Mouse (Mus musculus) CH12.LX (cell line): ENCODE data around the gene Rpl38. TPM values are rescaled to one million over a fixed set of nuclear protein-coding genes. Genes with fewer than 3 reads are reported as not detected.

Source experiments
- DNase-seq: peaks from one replicate; pipeline ENCODE4 v3.0.0-alpha.2; 2013; ENCODE audit errors: extremely low read depth
- H3K27ac ChIP-seq: 2 replicates; pipeline ENCODE4 v1.5.1; 2012; ENCODE audit warnings: low read depth, mild to moderate bottlenecking, control low read depth, moderate library complexity; ENCODE audit not compliant: insufficient read depth
- H3K27me3 ChIP-seq: replicated peaks from 2 replicates; pipeline ENCODE3; 2012; ENCODE audit warnings: inconsistent platforms
- H3K36me3 ChIP-seq, 2 experiments: replicated peaks in 1 of 2; 2 replicates each; pipeline versions ENCODE3 to v1.6.1; 2012; ENCODE audit warnings: inconsistent platforms in 1 of 2, low read length in 1 of 2, mild to moderate bottlenecking in 1 of 2, mixed read lengths in 1 of 2, moderate library complexity in 1 of 2; ENCODE audit not compliant: control insufficient read depth in 1 of 2, insufficient read depth in 1 of 2
- H3K4me1 ChIP-seq, 2 experiments: 2 replicates each; pipeline ENCODE4 v1.6.1; 2012; ENCODE audit warnings: inconsistent platforms in 1 of 2, moderate library complexity in 1 of 2; ENCODE audit not compliant: insufficient read depth in 2 of 2, control insufficient read depth in 1 of 2
- H3K4me2 ChIP-seq: 2 replicates; pipeline ENCODE4 v1.6.1; 2012; ENCODE audit warnings: low read depth, mild to moderate bottlenecking, control low read depth; ENCODE audit not compliant: poor library complexity, insufficient read depth, severe bottlenecking
- H3K4me3 ChIP-seq, 3 experiments: fragments of 150-350 bp in 1 of 3; sonication (generic) in 1 of 3; replicated peaks in 1 of 3; 2 replicates each; pipeline versions ENCODE3 to v1.5.1; 2011 to 2012; ENCODE audit warnings: low read depth in 2 of 3, low read length in 2 of 3, mild to moderate bottlenecking in 2 of 3, moderate library complexity in 2 of 3, control low read depth in 1 of 3, improper control_type of control experiment in 1 of 3, inconsistent platforms in 1 of 3, mixed read lengths in 1 of 3; ENCODE audit not compliant: poor library complexity in 1 of 3
- H3K79me2 ChIP-seq: replicated peaks from 2 replicates; pipeline ENCODE4 v1.6.1; 2012; ENCODE audit warnings: mild to moderate bottlenecking, moderate library complexity; ENCODE audit not compliant: control insufficient read depth, poor library complexity, insufficient read depth, severe bottlenecking; ENCODE audit errors: extremely low read depth
- H3K9ac ChIP-seq: 2 replicates; pipeline ENCODE4 v1.6.1; 2012; ENCODE audit warnings: low read depth, mild to moderate bottlenecking, control low read depth, moderate library complexity; ENCODE audit not compliant: insufficient read depth
- H3K9me3 ChIP-seq: replicated peaks from 2 replicates; pipeline ENCODE3; 2012; ENCODE audit warnings: low read length, inconsistent platforms, mixed read lengths
- CTCF ChIP-seq, 2 experiments: IDR thresholded peaks in 1 of 2; conservative IDR thresholded peaks in 1 of 2; 2 replicates each; pipeline ENCODE4 v1.5.1; 2011 to 2012; ENCODE audit warnings: low read depth in 2 of 2, low read length in 2 of 2, improper control_type of control experiment in 1 of 2, inconsistent platforms in 1 of 2, mild to moderate bottlenecking in 1 of 2, moderate library complexity in 1 of 2
- EP300 ChIP-seq: IDR thresholded peaks from 2 replicates; pipeline ENCODE4 v1.6.1; 2011; ENCODE audit warnings: low read length, improper control_type of control experiment
- GABPA ChIP-seq: IDR thresholded peaks from 2 replicates; pipeline ENCODE4 v1.6.1; 2012; ENCODE audit warnings: low read depth, low read length, improper control_type of control experiment, inconsistent platforms; ENCODE audit not compliant: insufficient replicate concordance
- JUN ChIP-seq: IDR thresholded peaks from 2 replicates; pipeline ENCODE4 v1.6.1; 2011; ENCODE audit warnings: low read depth, mild to moderate bottlenecking, low read length, improper control_type of control experiment, moderate library complexity; ENCODE audit not compliant: insufficient read depth
- MAFK ChIP-seq: IDR thresholded peaks from 2 replicates; pipeline ENCODE4 v1.6.1; 2011; ENCODE audit warnings: low read length, improper control_type of control experiment; ENCODE audit not compliant: insufficient replicate concordance
- MAZ ChIP-seq: IDR thresholded peaks from 2 replicates; pipeline ENCODE4 v1.6.1; 2012; ENCODE audit warnings: low read depth, mild to moderate bottlenecking, inconsistent platforms, low read length, improper control_type of control experiment, moderate library complexity
- MXI1 ChIP-seq: IDR thresholded peaks from 2 replicates; pipeline ENCODE4 v1.6.1; 2011; ENCODE audit warnings: mild to moderate bottlenecking, low read depth, low read length, improper control_type of control experiment
- MYC ChIP-seq: IDR thresholded peaks from 2 replicates; pipeline ENCODE4 v1.6.1; 2011; ENCODE audit warnings: low read depth, mild to moderate bottlenecking, improper control_type of control experiment, low read length
- PAX5 ChIP-seq: IDR thresholded peaks from 2 replicates; pipeline ENCODE4 v1.6.1; 2012; ENCODE audit warnings: low read length, inconsistent platforms, mixed read lengths
- POLR2AphosphoS2 ChIP-seq: IDR thresholded peaks from 2 replicates; pipeline ENCODE4 v1.6.1; 2011; ENCODE audit warnings: low read depth, low read length, improper control_type of control experiment
- RAD21 ChIP-seq: IDR thresholded peaks from 2 replicates; pipeline ENCODE4 v1.6.1; 2011; ENCODE audit warnings: low read depth, mild to moderate bottlenecking, low read length, improper control_type of control experiment, moderate library complexity
- SIN3A ChIP-seq: IDR thresholded peaks from 2 replicates; pipeline ENCODE4 v1.6.1; 2012; ENCODE audit warnings: low read length, improper control_type of control experiment, inconsistent platforms
- TBP ChIP-seq: conservative IDR thresholded peaks from 2 replicates; pipeline ENCODE4 v1.6.1; 2011; ENCODE audit warnings: low read depth, low read length, improper control_type of control experiment
- TCF12 ChIP-seq: IDR thresholded peaks from 2 replicates; pipeline ENCODE4 v1.6.1; 2014; ENCODE audit warnings: low read depth, mild to moderate bottlenecking, inconsistent platforms, low read length, improper control_type of control experiment
- USF2 ChIP-seq: conservative IDR thresholded peaks from 2 replicates; pipeline ENCODE4 v1.6.1; 2011; ENCODE audit warnings: low read depth, low read length, improper control_type of control experiment
- ZC3H11A ChIP-seq: IDR thresholded peaks from 2 replicates; pipeline ENCODE4 v1.6.1; 2012; ENCODE audit warnings: low read depth, mild to moderate bottlenecking, inconsistent platforms, low read length, improper control_type of control experiment
- ZKSCAN1 ChIP-seq: IDR thresholded peaks from 2 replicates; pipeline ENCODE4 v1.6.1; 2012; ENCODE audit warnings: low read depth, inconsistent platforms, low read length, improper control_type of control experiment, borderline replicate concordance
- dilution Hi-C: fragments of 300-500 bp; cut with MboI; formaldehyde crosslinking; loops from 2 replicates; pipeline ENCODE4 v1.14.3; 2020; ENCODE audit warnings: low sequenced_read_pairs; ENCODE audit not compliant: extremely low pct_unique_long_range_greater_than_20kb, extremely low pct_ligation_motif_present
- in situ Hi-C: fragments of 300-500 bp; cut with MboI; formaldehyde crosslinking; loops from 3 replicates; pipeline ENCODE4 v1.14.3; 2019; ENCODE audit warnings: low sequenced_read_pairs, low pct_ligation_motif_present, low pct_unique_long_range_greater_than_20kb, mixed read lengths
- polyA plus RNA-seq: library from polyadenylated mRNA; unstranded; fragments of >175 nt; gene quantifications from 2 replicates; pipeline ENCODE4 v1.2.1, GENCODE M21; 2012; ENCODE audit warnings: low read depth; ENCODE audit not compliant: insufficient read length
- total RNA-seq, 2 experiments: library from RNA; depleted of rRNA; stranded (reverse); fragments of 300-350 nt in 1 of 2; fragments of >200 nt in 1 of 2; gene quantifications; 2 replicates each; pipeline ENCODE4 v1.2.3; 2012 to 2014

The Rpl38 gene
- total and polyA plus RNA-seq, 3 experiments = 1,435 to 5,556 (median 4,204) TPM

DNA sequence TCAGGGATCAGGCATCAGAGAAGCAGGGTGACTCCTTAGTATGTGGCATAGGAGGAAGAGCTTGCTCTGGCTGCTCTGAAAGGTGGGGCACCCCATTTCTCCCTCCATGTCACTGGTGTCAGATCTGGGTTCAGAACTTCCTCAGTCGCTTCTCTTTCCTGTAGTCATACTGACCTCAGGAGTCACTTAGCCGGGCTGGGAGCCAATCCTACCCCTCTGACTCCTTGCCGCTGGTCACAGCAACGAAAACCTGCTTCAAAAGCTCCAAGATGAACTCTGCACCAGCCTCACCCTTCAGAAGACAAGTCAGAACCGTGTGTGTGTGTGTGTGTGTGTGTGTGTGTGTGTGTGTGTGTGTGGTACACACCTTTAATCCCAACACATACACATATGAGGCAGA is 38.0 kb downstream of the Rpl38 start:
- TF ChIP-seq POLR2AphosphoS2 (no peak), MAZ (no peak), MXI1 (no peak)

DNA sequence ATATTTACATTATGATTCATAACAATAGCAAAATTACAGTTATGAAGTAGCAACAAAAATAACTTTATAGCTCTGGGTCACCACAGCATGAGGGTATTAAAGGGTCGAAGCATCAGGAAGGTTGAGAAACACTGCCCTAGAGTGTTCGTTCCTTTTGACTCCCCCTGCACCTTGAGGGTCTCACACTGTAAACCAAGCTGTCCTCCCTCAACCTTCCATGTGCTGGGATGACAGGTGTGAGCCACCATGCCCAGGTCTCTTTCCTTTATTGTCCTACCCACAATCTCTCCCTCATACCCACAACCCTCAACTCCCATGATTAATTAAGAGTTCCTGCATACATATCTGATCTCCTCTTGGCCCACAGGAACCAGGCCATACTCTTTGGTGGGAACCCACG is 43.1 kb downstream of the Rpl38 start:
- H3K4me3 ChIP-seq = no peak overlapping the region
- DNase-seq = no peak
- no peaks in the 10 kb centered on the region for H3K79me2 ChIP-seq
- in situ Hi-C loops = no loop called here
- no peak overlapping the region for H3K27ac ChIP-seq
- H3K9me3 ChIP-seq = no peaks in the 10 kb centered on the region
- peaks cover 0 to 20% of the 10 kb centered on the region in 2 experiments for H3K36me3 ChIP-seq
- peaks cover 0 to 6% of the 10 kb centered on the region in 2 experiments; a peak in 2 of 4 replicates for H3K4me1 ChIP-seq
- TF ChIP-seq TCF12 = no peak
- TF ChIP-seq PAX5 = no peak
- TF ChIP-seq POLR2AphosphoS2 = no peak
- no peak for TF ChIP-seq MAZ
- TF ChIP-seq CTCF (conservative IDR thresholded peaks at IDR 0.05 in 1 of 2, IDR thresholded peaks at IDR 0.05 in 1 of 2; ENCODE audit: low read depth in 2 of 2, low read length in 2 of 2) = no peak
- no peak for TF ChIP-seq JUN
- TF ChIP-seq ZKSCAN1 = no peak
- TF ChIP-seq TBP = no peak
- TF ChIP-seq USF2 = no peak
- TF ChIP-seq EP300 = no peak
- TF ChIP-seq SIN3A = no peak
- no peak for TF ChIP-seq MAFK
- TF ChIP-seq RAD21 = no peak
- no peak for TF ChIP-seq MXI1
- TF ChIP-seq, all 38 proteins: peak for 0
- dilution Hi-C loops = no loop called here
- Histone ChIP-seq H3K9ac (no peak overlapping the region), H3K27me3 (peaks cover under 1% of the 10 kb centered on the region), H3K4me2 (no peak overlapping the region)

More for the DNA sequence above, 38.0 kb downstream of the Rpl38 start:
- DNase-seq = no peak
- Histone ChIP-seq H3K27ac (no peak overlapping the region), H3K9me3 (no peaks in the 10 kb centered on the region), H3K27me3 (no peaks in the 10 kb centered on the region), H3K4me1 (peaks cover 3 to 17% of the 10 kb centered on the region in 2 experiments), H3K4me2 (no peak overlapping the region), H3K79me2 (no peaks in the 10 kb centered on the region), H3K9ac (no peak overlapping the region), H3K36me3 (peaks cover 0 to 14% of the 10 kb centered on the region in 2 experiments), H3K4me3 (no peak overlapping the region)
- dilution Hi-C loops = no loop called here
- in situ Hi-C loops = no loop called here

DNA sequence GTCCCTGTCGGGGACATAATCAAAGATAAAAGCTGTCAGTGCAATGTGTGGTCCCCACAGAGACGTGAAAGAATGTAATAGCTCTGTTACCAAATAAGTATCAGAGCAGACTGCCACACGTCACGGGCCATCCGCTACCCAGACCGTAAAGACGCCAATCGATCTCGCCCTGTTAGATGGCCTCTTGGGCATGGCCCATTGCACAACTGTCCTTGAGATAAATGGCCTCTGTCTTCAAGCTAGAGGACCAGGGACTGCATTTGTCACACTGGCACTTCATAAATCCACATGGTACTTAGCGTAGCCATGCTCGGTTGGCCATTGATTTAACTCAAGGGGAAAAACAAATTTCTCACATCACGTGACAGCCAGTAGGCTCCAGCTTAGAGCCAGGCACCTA is 43.5 kb downstream of the Rpl38 start:
- Histone ChIP-seq H3K9ac (no peak overlapping the region), H3K4me2 (no peak overlapping the region), H3K27me3 (peaks cover 3% of the 10 kb centered on the region), H3K4me1 (peaks cover 0 to 1% of the 10 kb centered on the region in 2 experiments; a peak in 1 of 4 replicates), H3K27ac (no peak overlapping the region), H3K79me2 (no peaks in the 10 kb centered on the region), H3K36me3 (peaks cover 0 to 20% of the 10 kb centered on the region in 2 experiments), H3K9me3 (no peaks in the 10 kb centered on the region), H3K4me3 (no peak overlapping the region)
- no peak for TF ChIP-seq ZC3H11A
- TF ChIP-seq TBP = no peak
- TF ChIP-seq MYC = no peak
- TF ChIP-seq MXI1 = no peak
- no peak for TF ChIP-seq GABPA
- dilution Hi-C loops (no loop called here), in situ Hi-C loops (no loop called here)
- no peak for DNase-seq
